Mouse (Mus musculus): ENCODE measurements at regions not wholly inside any gene's neighbourhood (a gene's known extent, or its start where the extent isn't known, plus 50 kb on each side); places are given as distances from the start of the nearest gene placed in this dataset.

GRCm38 (mm10) chr2:47991132-47991531 is 822.8 kb upstream of the Acvr2a start:
- no peak for DNase-seq

- DNase-seq, result no peak
Observed at GRCm38 (mm10) chr2:47994185-47994584, 819.7 kb upstream of the Acvr2a start.

- DNase-seq, result no peak
Observed at GRCm38 (mm10) chr2:48001230-48001629, 812.7 kb upstream of the Acvr2a start.

- DNase-seq, result peak in 1 of 2 experiments; percentile 48
Observed at GRCm38 (mm10) chr2:48001800-48002507, 812.0 kb upstream of the Acvr2a start.

GRCm38 (mm10) chr2:48010308-48010707 is 803.6 kb upstream of the Acvr2a start:
- no peak for DNase-seq

GRCm38 (mm10) chr2:48027559-48027958 is 786.4 kb upstream of the Acvr2a start:
- DNase-seq, result no peak

GRCm38 (mm10) chr2:48061375-48061774 is 752.5 kb upstream of the Acvr2a start:
- DNase-seq, result no peak

- DNase-seq, result no peak
Observed at GRCm38 (mm10) chr2:48063436-48063835, 750.5 kb upstream of the Acvr2a start.

- no peak for DNase-seq
Observed at GRCm38 (mm10) chr2:48065162-48065561, 748.7 kb upstream of the Acvr2a start.

GRCm38 (mm10) chr2:48082120-48082799 is 731.6 kb upstream of the Acvr2a start:
- DNase-seq, result no peak

GRCm38 (mm10) chr2:48098287-48098686 is 715.6 kb upstream of the Acvr2a start:
- DNase-seq, result no peak

- no peak for DNase-seq
Observed at GRCm38 (mm10) chr2:48098931-48099531, 714.9 kb upstream of the Acvr2a start.

- DNase-seq, result no peak
Observed at GRCm38 (mm10) chr2:48123662-48124061, 690.2 kb upstream of the Acvr2a start.

GRCm38 (mm10) chr2:48138051-48138611 is 675.8 kb upstream of the Acvr2a start:
- no peak for DNase-seq

GRCm38 (mm10) chr2:48141281-48141680 is 672.6 kb upstream of the Acvr2a start:
- DNase-seq, result no peak

GRCm38 (mm10) chr2:48154706-48155105 is 659.2 kb upstream of the Acvr2a start:
- DNase-seq, result no peak

GRCm38 (mm10) chr2:48172626-48173025 is 641.3 kb upstream of the Acvr2a start:
- no peak for DNase-seq

- no peak for DNase-seq
Observed at GRCm38 (mm10) chr2:48186161-48186560, 627.7 kb upstream of the Acvr2a start.

GRCm38 (mm10) chr2:48186609-48187008 is 627.3 kb upstream of the Acvr2a start:
- DNase-seq, result peak; percentile 2 to 26

- DNase-seq, result no peak
Observed at GRCm38 (mm10) chr2:48211804-48212203, 602.1 kb upstream of the Acvr2a start.

GRCm38 (mm10) chr2:48220771-48221170 is 593.1 kb upstream of the Acvr2a start:
- DNase-seq, result no peak

- DNase-seq, result no peak
Observed at GRCm38 (mm10) chr2:48223084-48223799, 590.7 kb upstream of the Acvr2a start.
